Mouse (Mus musculus): ENCODE results near the gene Litaf. TPM values are rescaled to one million over a fixed set of nuclear protein-coding genes. Genes with fewer than 3 reads are reported as not detected.
"Not testable (repeated sequence)": the region's sequence is repeated elsewhere in the genome, so short reads cannot be mapped to it uniquely, and the experiment has no call there.

The Litaf gene
- total and polyA plus RNA-seq, 3 experiments = 97.5 to 178 (median 154) TPM

GRCm38 (mm10) chr16:11013464-11014147 is 52.4 kb downstream of the Litaf start:
- in situ Hi-C loops (cut with MboI; ENCODE audit: low pct_ligation_motif_present, low pct_unique_long_range_greater_than_20kb, low sequenced_read_pairs); H3K79me2 ChIP-seq (replicated peaks; ENCODE audit: control insufficient read depth, extremely low read depth, insufficient read depth, poor library complexity, severe bottlenecking); H3K9me3 ChIP-seq (replicated peaks; ENCODE audit: low read length); dilution Hi-C loops (cut with MboI; ENCODE audit: extremely low pct_ligation_motif_present, extremely low pct_unique_long_range_greater_than_20kb, low sequenced_read_pairs); H3K27me3 ChIP-seq (replicated peaks); H3K36me3 ChIP-seq (replicated peaks in 1 of 2; ENCODE audit: control insufficient read depth in 1 of 2, insufficient read depth in 1 of 2, low read length in 1 of 2): not testable (repeated sequence)
- DNase-seq (ENCODE audit: extremely low read depth) = peak; percentile 66
- Histone ChIP-seq H3K27ac (ENCODE audit: insufficient read depth, low read depth) (peak overlapping the region; percentile 98), H3K4me2 (ENCODE audit: insufficient read depth, low read depth, poor library complexity, severe bottlenecking) (peak overlapping the region; percentile 69), H3K4me3 (replicated peaks in 1 of 3; ENCODE audit: low read depth in 2 of 3, low read length in 2 of 3, poor library complexity in 1 of 3) (peak overlapping the region; percentile 3 to 50 (median 40)), H3K9ac (ENCODE audit: insufficient read depth, low read depth) (peak overlapping the region; percentile 70), H3K4me1 (ENCODE audit: control insufficient read depth in 1 of 2, insufficient read depth in 2 of 2) (peaks cover 45 to 87% of the 10 kb centered on the region in 2 experiments)
- peak; percentile 48; the same call in 1 of the 2 replicates for TF ChIP-seq HCFC1 (IDR thresholded peaks at IDR 0.05; ENCODE audit: low read depth, low read length)
- peak; percentile 67; the same call in 1 of the 2 replicates for TF ChIP-seq TCF12 (IDR thresholded peaks at IDR 0.05; ENCODE audit: low read depth, low read length)
- peak; percentile 73 for TF ChIP-seq SIN3A (IDR thresholded peaks at IDR 0.05; ENCODE audit: low read length)
- TF ChIP-seq IRF4 (IDR thresholded peaks at IDR 0.05; ENCODE audit: low read depth, low read length) = 0 out of 2 replicates have a peak, but pooled peaks have one; percentile 19
- TF ChIP-seq MYC (IDR thresholded peaks at IDR 0.05; ENCODE audit: low read depth, low read length) = peak; percentile 72
- TF ChIP-seq TBP (conservative IDR thresholded peaks at IDR 0.05; ENCODE audit: low read depth, low read length) = peak; percentile 88
- peak; percentile 37; the same call in 1 of the 2 replicates for TF ChIP-seq MAX (IDR thresholded peaks at IDR 0.05; ENCODE audit: low read length)
- peak; percentile 16; the same call in 1 of the 2 replicates for TF ChIP-seq EP300 (IDR thresholded peaks at IDR 0.05; ENCODE audit: low read length)
- TF ChIP-seq NELFE (IDR thresholded peaks at IDR 0.05; ENCODE audit: low read depth, low read length) = peak; percentile 63
- TF ChIP-seq BHLHE40 (IDR thresholded peaks at IDR 0.05; ENCODE audit: low read depth, low read length) = peak; percentile 31; the same call in 1 of the 2 replicates
- TF ChIP-seq NRF1 (IDR thresholded peaks at IDR 0.05; ENCODE audit: low read depth, low read length) = peak; percentile 66
- peak; percentile 63 for TF ChIP-seq POLR2A (IDR thresholded peaks at IDR 0.05; ENCODE audit: low read depth, low read length)
- peak; percentile 42; the same call in 1 of the 2 replicates for TF ChIP-seq MXI1 (IDR thresholded peaks at IDR 0.05; ENCODE audit: low read depth, low read length)
- TF ChIP-seq CHD1 (IDR thresholded peaks at IDR 0.05; ENCODE audit: low read depth, low read length) = peak; percentile 88; the same call in 1 of the 2 replicates
- peak; percentile 79 for TF ChIP-seq ZMIZ1 (IDR thresholded peaks at IDR 0.05; ENCODE audit: low read depth, low read length)
- TF ChIP-seq MAFK (IDR thresholded peaks at IDR 0.05; ENCODE audit: insufficient replicate concordance, low read length) = 0 out of 2 replicates have a peak, but pooled peaks have one; percentile 9
- TF ChIP-seq JUND (conservative IDR thresholded peaks at IDR 0.05; ENCODE audit: low read depth, low read length) = peak; percentile 3; the same call in 1 of the 2 replicates
- TF ChIP-seq MEF2A (IDR thresholded peaks at IDR 0.05; ENCODE audit: borderline replicate concordance, low read depth, low read length) = 0 out of 2 replicates have a peak, but pooled peaks have one; percentile 14
